Mouse (Mus musculus) heart, postnatal 36 days (tissue): ENCODE data around the gene Zfp534. TPM values are rescaled to one million over a fixed set of nuclear protein-coding genes. Genes with fewer than 3 reads are reported as not detected.
"Not testable (repeated sequence)": the region's sequence is repeated elsewhere in the genome, so short reads cannot be mapped to it uniquely, and the experiment has no call there.

Experiments used
- DNase-seq, 2 experiments: peaks; one replicate each; pipeline ENCODE4 v3.0.0; 2021 to 2022
- intact Hi-C: fragments of 180-260 bp; cut with DNase I; formaldehyde crosslinking; loops from one replicate; pipeline ENCODE4 v1.15.1; 2025
- total RNA-seq, 2 experiments: library from RNA; stranded (reverse); gene quantifications; 2 replicates each; pipeline ENCODE4 v1.2.3; 2021

The Zfp534 gene
- not detected for total RNA-seq

DNA sequence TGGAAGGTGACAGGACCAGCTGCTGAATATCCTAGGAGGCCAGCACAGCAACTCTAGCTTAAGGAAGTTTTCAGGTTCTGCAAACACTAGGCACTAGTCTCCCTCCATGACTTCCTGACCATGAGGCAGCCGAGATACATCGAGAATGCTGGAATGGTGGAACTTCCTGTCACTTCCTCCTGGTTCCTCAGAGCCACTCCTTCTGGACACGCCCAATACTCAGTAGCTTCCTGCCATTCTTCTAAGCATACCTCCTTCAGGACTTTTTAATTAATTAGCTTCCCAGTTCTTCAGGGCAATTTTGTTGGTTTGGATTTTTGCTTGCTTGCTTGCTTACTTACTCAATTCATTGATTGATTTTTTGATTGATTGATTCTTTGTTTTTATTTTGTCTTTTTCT, at the start of gene Zfp534:
TSS of gene Zfp534 (minus strand) at position 101 of the 400 bp plus-strand sequence.
- intact Hi-C loops, DNase-seq: not testable (repeated sequence)

DNA sequence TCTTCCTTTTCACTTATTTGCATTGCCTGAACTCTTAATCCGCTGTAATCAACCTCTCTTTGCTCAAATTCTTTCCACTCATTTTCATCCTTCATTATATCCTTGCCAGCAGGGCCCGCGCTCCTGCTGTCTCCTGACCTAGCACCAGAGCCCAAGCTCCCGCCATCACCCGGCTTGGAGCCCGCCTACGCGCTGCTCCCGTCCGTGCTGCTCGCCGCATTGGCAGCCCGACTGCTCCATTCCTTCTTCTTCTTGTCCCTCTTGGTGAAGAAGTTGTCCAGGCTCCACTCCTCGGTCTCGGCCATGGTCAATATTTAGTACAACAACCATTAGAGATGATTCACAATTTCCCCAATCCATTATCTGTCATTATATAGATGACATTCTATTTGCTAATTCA, 43.9 kb upstream of the Zfp534 start:
- DNase-seq, intact Hi-C loops: not testable (repeated sequence)

DNA sequence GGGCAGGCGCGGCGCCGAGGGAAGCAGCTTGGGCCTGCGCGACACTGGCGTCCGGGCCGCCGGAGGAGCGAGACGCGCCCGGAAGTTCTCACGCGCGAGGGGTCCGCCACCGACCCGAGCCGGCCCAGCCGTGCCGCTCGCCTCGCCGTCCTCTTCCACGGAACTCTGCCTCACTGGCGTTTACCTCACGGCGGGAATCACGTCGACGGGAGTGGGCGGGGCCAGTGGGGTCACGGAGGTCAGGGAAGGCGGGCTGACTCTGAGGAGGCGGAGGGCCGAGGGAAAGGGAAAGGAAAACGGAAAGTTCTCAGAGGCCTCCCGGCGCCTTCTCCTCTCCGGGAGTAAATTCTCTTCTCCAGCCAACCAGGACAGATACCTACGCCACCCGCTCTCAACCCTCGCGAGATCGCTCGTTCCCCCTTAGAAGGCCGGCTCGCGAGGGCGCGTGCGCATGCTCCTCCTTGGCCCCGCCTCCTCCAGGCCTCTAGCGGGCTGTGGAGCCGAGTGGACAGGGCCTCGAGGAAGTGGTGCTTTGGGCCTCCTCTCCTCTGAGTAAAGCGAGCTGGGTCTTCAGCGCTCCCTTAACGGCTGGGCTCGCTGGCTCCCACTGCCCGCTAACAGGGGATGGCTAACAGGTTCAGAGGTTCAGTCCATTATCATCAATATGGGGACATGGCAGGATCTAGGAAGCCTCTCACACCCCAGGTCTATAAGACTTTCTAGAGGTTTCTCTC, 36.5 kb upstream of the Zfp534 start:
- DNase-seq, intact Hi-C loops: not testable (repeated sequence)

DNA sequence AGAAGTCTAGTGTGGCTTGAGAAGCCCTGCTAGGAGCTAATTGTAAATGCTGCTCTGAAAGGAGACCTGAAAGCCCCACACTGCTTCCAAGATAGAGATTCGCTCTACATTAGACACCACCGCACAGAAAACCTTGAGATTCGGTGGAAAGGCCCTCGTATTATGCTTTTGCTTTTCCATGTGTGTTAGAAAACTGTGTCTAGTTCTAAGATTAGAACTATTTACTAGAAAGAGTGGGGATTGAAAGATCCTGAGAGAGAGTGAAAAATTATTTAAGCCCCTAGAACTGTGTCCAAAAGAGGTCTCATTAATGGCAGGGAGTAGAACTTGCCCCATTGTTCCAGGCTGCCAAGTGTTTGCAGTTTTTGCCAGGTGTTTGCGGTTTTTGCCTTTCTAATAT, 47.1 kb downstream of the Zfp534 start:
- intact Hi-C loops, DNase-seq: not testable (repeated sequence)

DNA sequence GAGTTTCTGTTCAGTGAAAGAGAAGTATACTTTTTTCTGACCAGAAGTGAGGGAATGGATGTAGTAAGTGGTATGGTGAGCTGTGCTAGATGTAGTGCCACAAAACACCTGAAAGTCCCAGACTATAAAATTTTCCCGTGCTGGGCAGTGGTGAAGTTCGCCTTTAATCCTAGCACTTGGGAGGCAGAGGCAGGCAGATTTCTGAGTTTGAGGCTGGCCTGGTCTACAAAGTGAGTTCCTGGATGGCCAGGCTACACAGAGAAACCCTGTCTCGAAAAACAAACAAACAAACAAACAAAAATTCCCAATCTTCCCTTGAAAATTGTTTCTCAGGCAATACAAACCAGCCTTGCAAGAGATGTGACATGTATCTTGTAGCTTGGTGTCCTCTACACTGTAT, 54.9 kb downstream of the Zfp534 start:
- intact Hi-C loops: not testable (repeated sequence)

DNA sequence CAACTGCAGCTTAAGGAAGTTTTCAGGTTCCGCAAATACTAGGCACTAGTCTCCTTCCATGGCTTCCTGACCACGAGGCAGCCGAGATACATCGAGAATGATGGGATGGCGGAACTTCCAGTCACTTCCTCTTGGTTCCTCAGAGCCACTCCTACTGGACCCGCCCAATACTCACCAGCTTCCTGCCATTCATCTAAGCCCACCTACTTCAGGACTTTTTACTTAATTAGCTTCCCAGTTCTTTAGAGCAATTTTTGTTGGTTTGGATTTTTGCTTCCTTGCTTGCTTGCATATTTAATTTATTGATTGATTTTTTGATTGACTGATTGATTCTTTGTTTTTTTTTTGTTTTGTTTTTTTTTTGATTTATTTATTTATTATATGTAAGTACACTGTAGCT, 59.9 kb downstream of the Zfp534 start, which contains the start of gene Zfp979:
TSS of gene Zfp979 (minus strand) at position 101 of the 400 bp plus-strand sequence.
- DNase-seq, intact Hi-C loops: not testable (repeated sequence)

More for the DNA sequence above, 54.9 kb downstream of the Zfp534 start:
- not testable (repeated sequence) for DNase-seq

DNA sequence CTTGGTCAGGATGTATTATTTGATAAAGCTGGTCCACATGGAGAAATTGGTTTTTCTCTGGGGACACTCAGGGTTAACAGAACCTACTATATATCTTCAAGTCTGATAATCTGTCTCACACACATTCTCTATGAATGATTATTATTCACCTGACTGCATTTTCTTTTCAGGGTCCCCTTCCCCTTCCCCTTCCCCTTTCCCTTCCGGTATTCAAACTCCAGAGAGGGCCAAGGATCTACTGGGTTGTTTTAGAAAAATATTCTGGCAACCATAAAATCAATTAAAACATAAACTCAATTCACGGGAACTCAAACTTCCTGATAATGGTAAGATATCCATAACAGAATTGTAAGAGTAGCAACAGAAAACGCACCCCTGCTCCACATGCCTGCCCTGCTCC, 60.4 kb downstream of the Zfp534 start:
- intact Hi-C loops, DNase-seq: not testable (repeated sequence)

DNA sequence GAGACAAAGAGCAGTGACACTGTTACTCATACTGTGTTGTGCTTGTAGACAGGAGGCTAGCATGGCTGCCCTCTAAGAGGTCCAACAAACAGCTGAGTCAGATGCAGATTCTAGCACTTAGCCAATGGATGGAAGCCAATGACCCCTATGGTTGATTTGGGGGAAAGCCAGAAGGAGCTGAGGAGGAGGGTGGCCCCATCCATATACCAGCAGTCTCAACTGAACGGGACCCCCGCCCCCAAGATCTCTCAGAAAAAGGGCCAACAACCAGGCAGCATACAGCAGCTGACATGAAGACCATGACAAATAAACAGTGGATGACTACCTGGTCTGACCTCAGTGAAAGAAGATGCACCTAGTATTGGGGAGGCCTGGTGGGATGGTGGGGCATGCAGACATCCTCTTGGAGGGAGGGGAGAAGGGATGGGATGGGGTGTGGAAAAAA, 68.5 kb downstream of the Zfp534 start:
- DNase-seq, intact Hi-C loops: not testable (repeated sequence)

Other genes starting within 250 kb of the Zfp534 start
- gene Zfp982, start 210.1 kb downstream of the Zfp534 start, total RNA-seq: 1 to 10 TPM; 8.2 to 9.1 TPM
- gene Gm16503, start 162.3 kb downstream of the Zfp534 start, total RNA-seq: under 1 TPM in 1 of 2 experiments, not detected in 1; 0.08 TPM
- under 1 TPM; 0.16 to 0.19 TPM for gene Zfp985, start 149.3 kb downstream of the Zfp534 start, total RNA-seq
- 1 to 10 TPM; 2.8 to 3.6 TPM for gene Zfp979, start 60.0 kb downstream of the Zfp534 start, total RNA-seq
- 1 to 10 TPM; 2.4 to 2.7 TPM for gene Zfp984, start 107.2 kb upstream of the Zfp534 start, total RNA-seq
- gene Zfp933, start 145.8 kb upstream of the Zfp534 start, total RNA-seq: 10 to 100 TPM; 10.5 to 13.3 TPM
- gene Miip, start 166.3 kb upstream of the Zfp534 start, total RNA-seq: 1 to 10 TPM; 7.6 to 8.6 TPM
- gene Fv1, start 166.4 kb upstream of the Zfp534 start, total RNA-seq: 10 to 100 TPM; 16.1 to 18.3 TPM
- gene Mfn2, start 202.2 kb upstream of the Zfp534 start, total RNA-seq: 100 to 1,000 TPM; 670 to 699 TPM
- gene Plod1, start 234.2 kb upstream of the Zfp534 start, total RNA-seq: 10 to 100 TPM; 71.3 to 89.9 TPM
- gene 2510039O18Rik, start 238.3 kb upstream of the Zfp534 start, total RNA-seq: 10 to 100 TPM; 37.2 to 41.2 TPM